Mouse (Mus musculus) neural tube, embryonic 10.5 days (tissue): ENCODE results near the gene Cdk6.
"Not testable (repeated sequence)": the region's sequence is repeated elsewhere in the genome, so short reads cannot be mapped to it uniquely, and the experiment has no call there.

Experiments used
- DNase-seq: peaks from one replicate; pipeline ENCODE4 v3.0.0-alpha.2; 2017; ENCODE audit warnings: low spot score; ENCODE audit errors: extremely low spot score

Gene Cdk6

GRCm38 (mm10) chr5:3341111-3341911 is at the start of gene Cdk6:
Gene Cdk6, plus strand, starts transcription at chr5:3341485.
- peak; percentile 68 for DNase-seq

- DNase-seq = no peak
Observed at GRCm38 (mm10) chr5:3293666-3294065, 47.6 kb upstream of the Cdk6 start.

GRCm38 (mm10) chr5:3300801-3301457 is 40.4 kb upstream of the Cdk6 start:
- no peak for DNase-seq

- DNase-seq = no peak
Observed at GRCm38 (mm10) chr5:3301535-3301934, 39.8 kb upstream of the Cdk6 start.

GRCm38 (mm10) chr5:3303876-3304275 is 37.4 kb upstream of the Cdk6 start:
- DNase-seq = no peak

- DNase-seq = no peak
Observed at GRCm38 (mm10) chr5:3306146-3306545, 35.1 kb upstream of the Cdk6 start.

- no peak for DNase-seq
Observed at GRCm38 (mm10) chr5:3309122-3309521, 32.2 kb upstream of the Cdk6 start.

- DNase-seq = no peak
Observed at GRCm38 (mm10) chr5:3309587-3309986, 31.7 kb upstream of the Cdk6 start.

GRCm38 (mm10) chr5:3311156-3311555 is 30.1 kb upstream of the Cdk6 start:
- not testable (repeated sequence) for DNase-seq

GRCm38 (mm10) chr5:3317724-3318123 is 23.6 kb upstream of the Cdk6 start:
- not testable (repeated sequence) for DNase-seq

- no peak for DNase-seq
Observed at GRCm38 (mm10) chr5:3320225-3320624, 21.1 kb upstream of the Cdk6 start.

- DNase-seq = no peak
Observed at GRCm38 (mm10) chr5:3322052-3322451, 19.2 kb upstream of the Cdk6 start.

GRCm38 (mm10) chr5:3324116-3324515 is 17.2 kb upstream of the Cdk6 start:
- DNase-seq = no peak

GRCm38 (mm10) chr5:3329361-3329760 is 11.9 kb upstream of the Cdk6 start:
- DNase-seq = no peak

- no peak for DNase-seq
Observed at GRCm38 (mm10) chr5:3330932-3331331, 10.4 kb upstream of the Cdk6 start.

GRCm38 (mm10) chr5:3333019-3333418 is 8.3 kb upstream of the Cdk6 start:
- not testable (repeated sequence) for DNase-seq

GRCm38 (mm10) chr5:3340340-3341058 is 786 bp upstream of the Cdk6 start:
- not testable (repeated sequence) for DNase-seq

GRCm38 (mm10) chr5:3341931-3342770 is 866 bp downstream of the Cdk6 start:
- peak; percentile 75 for DNase-seq

GRCm38 (mm10) chr5:3342771-3343565 is 1.7 kb downstream of the Cdk6 start:
- DNase-seq = peak; percentile 80

- DNase-seq = no peak
Observed at GRCm38 (mm10) chr5:3343566-3344080, 2.3 kb downstream of the Cdk6 start.
